Mouse (Mus musculus) megakaryocyte progenitor cell, adult 5-6 weeks (primary cell): ENCODE measurements around the gene Rgs4. TPM values are rescaled to one million over a fixed set of nuclear protein-coding genes. Genes with fewer than 3 reads are reported as not detected.

Experiments
- ATAC-seq: replicated peaks from 2 replicates; pipeline ENCODE4 v1.8.0; 2016; ENCODE audit warnings: mild to moderate bottlenecking, moderate TSS enrichment, inconsistent platforms; ENCODE audit not compliant: poor library complexity
- total RNA-seq, 2 experiments: library from RNA; stranded (forward) in 1 of 2; stranded (reverse) in 1 of 2; fragments of 157-497, 149-512 nt in 1 of 2; fragments of 200-1000 nt in 1 of 2; gene quantifications; 2 replicates each; pipeline versions ENCODE4 v1.2.3 to v1.2.4; 2015 to 2017

Gene Rgs4
- not detected in 2 replicates for total RNA-seq (2015)
- total RNA-seq (2017): not detected in 2 replicates

DNA sequence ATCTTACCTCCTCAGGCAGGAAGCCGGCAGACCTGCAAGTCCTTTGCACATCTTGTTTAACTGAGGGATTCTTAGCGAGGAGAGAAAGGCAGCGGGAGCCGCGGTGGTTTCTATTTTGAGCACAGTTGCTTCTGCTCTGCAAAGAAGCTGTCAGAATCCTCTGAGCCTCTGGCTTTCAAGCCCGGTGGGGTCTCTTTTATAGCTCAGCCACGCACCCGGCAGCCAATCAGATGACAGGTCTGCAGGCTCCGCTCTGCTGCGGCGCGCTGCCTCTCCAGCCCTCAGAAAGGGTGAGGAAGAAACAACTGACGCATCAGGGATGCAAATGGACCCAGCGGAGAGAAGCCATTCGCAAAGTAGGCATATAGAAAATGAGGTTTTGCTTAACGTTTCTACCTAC lies at the start of gene Rgs4:
Rgs4 (minus strand) TSS at position 170 of the 400 bp plus-strand sequence.
- ATAC-seq: no peak

DNA sequence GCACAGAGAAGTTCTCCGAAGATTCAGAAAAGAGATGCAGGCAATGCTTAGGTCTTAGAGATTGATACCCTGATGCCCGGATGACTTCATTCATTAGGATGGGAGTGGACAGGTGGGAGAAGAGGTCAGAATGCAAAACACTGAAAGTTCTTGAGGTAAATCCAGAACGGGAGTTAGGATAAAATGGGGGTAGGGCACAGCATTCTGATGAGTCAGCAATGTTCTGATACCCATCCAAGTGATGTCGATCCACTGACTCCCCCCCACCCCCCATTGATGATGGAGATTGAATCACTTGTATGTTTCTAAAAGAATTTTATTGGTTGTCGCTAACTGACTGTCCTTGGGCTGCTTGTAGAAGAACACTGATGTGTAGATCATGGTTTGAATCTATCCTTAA lies 45.0 kb upstream of the Rgs4 start:
- ATAC-seq: no peak

DNA sequence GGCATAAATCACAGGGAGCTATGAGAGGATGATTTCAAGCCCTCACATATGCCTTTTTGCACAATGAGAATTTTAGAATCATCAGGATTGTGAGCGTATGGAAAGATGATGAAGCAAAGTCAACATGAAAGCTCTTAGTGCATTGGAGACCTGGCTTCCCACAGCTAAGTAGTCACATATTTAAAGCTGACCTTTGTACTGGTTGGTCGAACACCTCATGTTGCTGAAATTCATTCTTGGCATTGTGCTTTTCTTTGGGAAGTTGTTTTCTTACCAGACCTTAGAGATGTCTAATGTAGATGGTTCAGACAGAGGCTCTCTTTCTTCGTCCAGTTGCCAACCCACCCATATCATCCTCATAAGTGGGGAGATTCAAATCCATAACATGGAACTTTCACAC lies 38.5 kb upstream of the Rgs4 start:
- no peak for ATAC-seq

DNA sequence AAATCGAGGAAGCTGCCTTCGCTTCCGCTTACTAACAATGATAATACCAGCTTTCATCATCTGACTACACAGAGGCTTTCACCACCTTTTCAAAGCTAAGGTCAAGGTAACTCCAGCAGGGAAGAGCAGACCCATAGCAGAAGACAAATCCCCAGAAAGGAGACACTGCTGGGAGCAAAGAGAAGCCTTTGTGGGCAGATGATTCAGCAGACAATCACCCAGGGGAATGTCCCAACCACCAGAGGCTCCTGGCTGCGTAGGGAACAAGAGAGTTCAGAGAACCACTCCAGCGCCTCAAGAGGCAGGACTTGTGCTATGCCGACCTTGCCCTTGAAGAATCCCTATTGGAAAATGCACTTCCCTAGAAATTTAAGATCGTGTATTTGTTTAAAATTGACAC lies 29.1 kb upstream of the Rgs4 start:
- no peak for ATAC-seq

DNA sequence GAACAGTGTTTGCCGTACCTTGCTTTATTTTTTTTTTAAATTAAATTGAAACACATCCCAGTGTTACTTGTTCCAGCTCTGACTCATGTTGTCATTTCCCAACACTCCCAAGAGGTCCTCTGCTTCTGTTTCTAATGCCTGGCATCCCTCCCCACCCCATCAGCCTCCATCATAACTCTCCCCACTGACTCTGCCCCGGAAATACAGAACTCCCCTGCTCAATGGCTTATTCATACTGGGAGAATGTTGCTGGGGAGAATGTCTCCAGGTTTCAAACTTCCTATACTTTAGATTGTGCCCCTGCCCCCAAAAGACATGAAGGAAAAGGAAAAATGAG lies 17.1 kb upstream of the Rgs4 start:
- ATAC-seq: no peak

GRCm38 (mm10) chr1:169763858-169764618 lies 16.6 kb upstream of the Rgs4 start:
- ATAC-seq: no peak

DNA sequence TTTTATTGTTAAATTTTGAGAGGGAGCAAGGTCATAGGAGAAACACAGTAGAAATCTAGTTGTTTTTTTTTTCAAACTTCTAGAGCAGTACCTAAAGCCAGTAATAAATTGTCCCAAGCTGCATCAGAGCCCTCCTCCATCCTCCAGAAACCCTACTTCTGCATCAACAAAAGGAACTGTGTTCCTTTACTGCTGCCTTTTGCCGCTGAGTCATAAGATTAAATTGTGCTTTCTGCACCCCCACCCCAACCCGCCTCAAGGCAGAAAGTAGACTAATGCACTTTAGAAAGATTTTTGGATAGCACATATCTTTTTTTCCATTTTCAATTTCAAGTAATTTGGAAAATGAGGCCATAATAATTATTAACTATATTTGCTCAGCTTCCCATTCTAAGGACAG lies 15.1 kb upstream of the Rgs4 start:
- no peak for ATAC-seq

DNA sequence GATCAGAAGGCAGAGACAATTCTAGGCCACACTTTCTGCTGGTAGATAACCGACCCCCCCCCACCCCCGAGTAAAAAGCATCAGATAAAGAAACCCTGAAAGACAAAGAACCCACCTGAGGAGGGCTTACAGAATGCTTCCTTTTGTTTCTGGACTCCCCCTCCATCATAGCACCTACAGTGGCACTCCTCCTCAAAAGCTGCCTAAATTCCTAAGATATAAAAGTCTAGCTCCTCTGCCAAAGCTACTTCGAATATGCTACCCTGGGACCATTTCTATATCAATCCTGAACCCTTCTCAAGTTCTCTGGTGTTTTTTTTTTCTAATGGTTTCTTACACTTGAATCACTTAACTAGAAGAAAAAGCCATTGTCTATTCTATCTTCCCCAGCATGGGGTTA lies 9.1 kb upstream of the Rgs4 start:
- ATAC-seq: no peak

GRCm38 (mm10) chr1:169752395-169752794 lies 5.0 kb upstream of the Rgs4 start:
- no peak for ATAC-seq

- ATAC-seq: no peak
Measured at GRCm38 (mm10) chr1:169748439-169748838, 997 bp upstream of the Rgs4 start.

DNA sequence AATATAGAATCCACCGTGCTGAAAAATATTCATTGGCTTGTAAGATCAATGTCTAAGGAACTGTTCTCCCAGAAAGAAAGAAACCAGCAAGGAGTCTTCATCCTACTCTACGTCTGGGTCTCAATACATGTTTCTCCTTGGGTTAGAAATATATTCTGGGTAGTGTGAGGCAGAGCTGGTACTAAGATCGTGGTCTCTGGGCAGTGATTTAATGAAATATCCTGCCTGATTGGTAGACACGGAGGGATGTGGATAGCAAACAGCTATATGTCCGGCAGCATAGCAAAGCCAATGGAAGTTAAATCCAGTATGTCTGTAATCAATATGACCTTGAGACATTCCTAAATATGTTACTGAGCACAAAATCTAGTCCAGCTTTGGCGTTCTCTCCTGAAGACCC lies 460 bp upstream of the Rgs4 start:
- no peak for ATAC-seq

GRCm38 (mm10) chr1:169741147-169741546 lies 6.3 kb downstream of the Rgs4 start:
- ATAC-seq: no peak

- no peak for ATAC-seq
Measured at GRCm38 (mm10) chr1:169737231-169737630, 10.2 kb downstream of the Rgs4 start.

DNA sequence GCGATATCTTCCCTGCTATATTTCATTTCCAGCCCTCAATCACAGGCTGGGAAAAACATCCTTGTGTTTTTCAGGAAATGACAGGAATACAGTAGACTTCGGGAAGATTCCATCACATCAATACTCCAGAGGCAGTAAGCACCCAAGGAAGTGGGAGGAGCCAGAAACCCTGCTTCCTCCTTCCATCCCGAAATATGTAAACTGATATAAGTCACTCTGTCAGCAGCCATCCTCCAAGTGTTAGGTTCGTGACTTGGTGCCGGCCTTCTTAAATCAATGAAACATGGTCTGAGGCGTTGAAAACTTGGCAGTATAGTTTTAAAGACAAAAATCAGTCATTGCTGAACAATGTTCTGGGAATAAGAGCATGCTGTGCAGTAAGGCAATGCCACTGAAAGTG lies 11.3 kb downstream of the Rgs4 start:
- no peak for ATAC-seq

- no peak for ATAC-seq
Measured at GRCm38 (mm10) chr1:169730599-169731100, 16.8 kb downstream of the Rgs4 start.

DNA sequence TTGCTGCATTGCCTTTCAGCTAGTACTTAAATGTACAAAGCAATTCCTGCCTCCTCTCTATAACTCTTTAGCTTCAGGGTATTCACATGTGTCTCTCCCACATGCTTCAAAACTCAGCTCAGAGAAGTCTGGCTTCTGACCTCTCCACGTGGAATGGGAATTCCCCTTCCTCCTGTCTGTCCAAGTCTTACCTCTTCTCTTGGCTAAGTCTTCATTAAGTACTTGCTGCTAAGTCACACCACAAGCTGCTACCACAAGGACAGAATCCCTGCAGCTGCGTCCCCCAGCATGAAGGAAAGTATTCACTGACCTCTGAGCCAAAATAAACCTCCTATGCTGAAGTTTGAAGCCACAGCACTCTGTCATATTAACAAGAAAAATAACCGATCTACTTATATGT lies 21.1 kb downstream of the Rgs4 start:
- no peak for ATAC-seq

DNA sequence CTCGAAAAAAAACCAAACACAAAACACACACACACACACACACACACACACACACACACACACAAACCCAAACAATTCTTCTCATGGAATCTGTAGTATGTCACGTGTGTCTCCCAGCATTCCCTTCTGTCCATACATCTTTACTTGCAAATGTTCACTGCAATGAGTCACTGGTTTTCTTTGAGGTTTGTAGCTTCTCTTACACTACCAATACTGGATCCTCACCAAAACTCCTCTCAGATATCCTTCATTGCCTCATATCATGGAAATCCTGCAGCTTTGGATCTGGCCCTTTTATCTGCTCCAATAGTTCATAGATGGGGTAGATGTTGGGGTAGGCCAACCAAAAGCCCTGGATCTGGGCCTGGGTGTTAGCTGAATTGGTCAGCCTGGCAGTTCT lies 25.6 kb downstream of the Rgs4 start:
- no peak for ATAC-seq

- ATAC-seq: no peak
Measured at GRCm38 (mm10) chr1:169704395-169705087, 42.9 kb downstream of the Rgs4 start.

DNA sequence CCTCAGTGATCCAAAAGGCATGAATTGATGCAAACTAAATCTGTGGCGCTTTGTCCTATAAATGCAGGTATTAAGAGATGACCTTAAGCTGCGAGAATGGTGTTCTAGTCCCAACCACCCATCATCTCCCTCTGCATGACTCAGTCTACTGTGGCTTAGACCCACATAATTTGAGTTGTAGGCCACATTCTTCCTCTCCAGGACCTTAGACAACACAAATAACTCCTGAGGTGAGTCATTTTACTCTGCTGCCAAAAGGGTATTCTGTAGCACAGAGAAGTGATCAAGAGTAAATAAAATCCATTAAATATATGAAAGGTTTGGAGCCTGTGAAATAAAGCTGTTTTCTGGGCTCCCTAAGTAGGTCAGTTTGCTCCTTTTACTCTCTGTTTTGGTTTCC lies 48.3 kb downstream of the Rgs4 start:
- ATAC-seq: no peak

GRCm38 (mm10) chr1:169697236-169697635 lies 50.2 kb downstream of the Rgs4 start:
- no peak for ATAC-seq

GRCm38 (mm10) chr1:169695356-169695755 lies 52.1 kb downstream of the Rgs4 start:
- no peak for ATAC-seq

DNA sequence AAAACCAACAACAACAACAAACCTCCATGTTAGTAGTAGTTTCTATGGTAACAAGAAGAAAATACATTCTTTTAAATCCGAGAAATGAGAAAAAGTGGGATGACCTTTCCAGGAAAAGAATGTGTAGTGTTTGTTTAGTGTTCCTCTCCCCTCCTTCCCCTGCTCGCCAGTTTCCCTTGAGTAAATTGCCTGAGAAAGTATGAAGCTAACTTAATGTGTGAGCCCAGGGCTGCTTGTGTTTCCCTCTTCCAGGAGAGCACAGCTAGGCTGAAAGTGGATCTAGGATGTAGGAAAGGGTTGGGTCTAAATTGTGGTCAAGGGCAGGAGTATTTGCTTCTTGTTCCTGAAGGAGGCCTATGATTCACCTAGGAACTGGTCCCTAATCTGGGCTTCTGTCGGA lies 53.9 kb downstream of the Rgs4 start:
- no peak for ATAC-seq

- ATAC-seq: no peak
Measured at GRCm38 (mm10) chr1:169693040-169693439, 54.4 kb downstream of the Rgs4 start.
